In genomic region chr2:157814116-157814964, GRCm38 (mm10) we compare ENCODE assay signal across 14 mouse cellular contexts.
DNase-seq lines count a peak whose midpoint lies in the region; ATAC-seq and TF ChIP-seq lines count a peak whose summit lies in the region.
"Had no signal": no experiment of that assay in that cellular context is flagged by ENCODE, and none has a peak within 500 bp of the region (broad histone marks: within the 10 kb centered on the region; RNA-seq: fewer than 3 reads in every experiment).

No protein-coding gene starts in this region.

- H3K36me3 ChIP-seq in embryonic facial prominence, embryonic 14.5 days (ENCODE audit: control insufficient read depth, insufficient read depth, low read length): peaks cover 24% of the 10 kb centered on the region
- H3K36me3 ChIP-seq in embryonic facial prominence, embryonic 10.5 days (replicated peaks): peaks cover 62% of the 10 kb centered on the region
- peaks cover 44% of the 10 kb centered on the region for H3K36me3 ChIP-seq in hindbrain, embryonic 13.5 days
- H3K36me3 ChIP-seq in hindbrain, embryonic 11.5 days (ENCODE audit: control insufficient read depth, insufficient read depth, low read length): no peaks in the 10 kb centered on the region; the same call in 1 of the 2 replicates
- peaks cover 6% of the 10 kb centered on the region; the same call in 1 of the 2 replicates for H3K36me3 ChIP-seq in midbrain, embryonic 16.5 days (ENCODE audit: control insufficient read depth, insufficient read depth, low read length)

- no peak overlapping the region for H3K4me3 ChIP-seq in embryonic facial prominence, embryonic 14.5 days (ENCODE audit: low read depth, low read length)
- H3K4me3 ChIP-seq in embryonic facial prominence, embryonic 10.5 days: no peak overlapping the region
- no peak overlapping the region for H3K4me3 ChIP-seq in hindbrain, embryonic 13.5 days
- H3K4me3 ChIP-seq in hindbrain, embryonic 11.5 days (ENCODE audit: low read depth, low read length): no peak overlapping the region
- no peak overlapping the region for H3K4me3 ChIP-seq in midbrain, embryonic 16.5 days (ENCODE audit: low read depth, low read length)
- H3K4me3 ChIP-seq in lung, adult 2 months (replicated peaks; ENCODE audit: extremely low read depth, low read depth, low read length): no peak overlapping the region
- H3K4me3 ChIP-seq: embryonic facial prominence, embryonic 12.5 days; forebrain, embryonic 15.5 days had no signal

- H3K27ac ChIP-seq in embryonic facial prominence, embryonic 14.5 days (replicated peaks; ENCODE audit: low read depth, low read length): no peak overlapping the region
- H3K27ac ChIP-seq in embryonic facial prominence, embryonic 10.5 days (replicated peaks): no peak overlapping the region
- H3K27ac ChIP-seq in hindbrain, embryonic 13.5 days: peak overlapping the region; percentile 42; the same call in 1 of the 2 replicates
- no peak overlapping the region for H3K27ac ChIP-seq in hindbrain, embryonic 11.5 days (ENCODE audit: low read depth, low read length)
- peak overlapping the region; percentile 48; the same call in 1 of the 2 replicates for H3K27ac ChIP-seq in midbrain, embryonic 16.5 days (ENCODE audit: low read length)
- H3K27ac ChIP-seq: embryonic facial prominence, embryonic 12.5 days; forebrain, embryonic 15.5 days had no signal

- 72% methylated on average over 11 of the region's 11 CpGs for WGBS in embryonic facial prominence, embryonic 14.5 days
- 82% methylated on average over 11 of the region's 11 CpGs for WGBS in embryonic facial prominence, embryonic 10.5 days
- 74% methylated on average over 11 of the region's 11 CpGs for WGBS in hindbrain, embryonic 13.5 days
- 83% methylated on average over 11 of the region's 11 CpGs for WGBS in hindbrain, embryonic 11.5 days
- WGBS in midbrain, embryonic 16.5 days: 69% methylated on average over 11 of the region's 11 CpGs
- 65% methylated on average over 11 of the region's 11 CpGs for WGBS in lung, adult 2 months

- no peaks in the 10 kb centered on the region for H3K9me3 ChIP-seq in embryonic facial prominence, embryonic 14.5 days (ENCODE audit: control insufficient read depth, low read length)
- no peaks in the 10 kb centered on the region for H3K9me3 ChIP-seq in embryonic facial prominence, embryonic 10.5 days
- H3K9me3 ChIP-seq in hindbrain, embryonic 13.5 days: no peaks in the 10 kb centered on the region
- H3K9me3 ChIP-seq in hindbrain, embryonic 11.5 days (ENCODE audit: control insufficient read depth, low read length): no peaks in the 10 kb centered on the region
- H3K9me3 ChIP-seq in midbrain, embryonic 16.5 days (replicated peaks; ENCODE audit: control insufficient read depth, low read length, poor library complexity, severe bottlenecking): no peaks in the 10 kb centered on the region
- H3K9me3 ChIP-seq: embryonic facial prominence, embryonic 12.5 days; forebrain, embryonic 15.5 days had no signal

- H3K4me2 ChIP-seq in embryonic facial prominence, embryonic 14.5 days (ENCODE audit: low read depth, low read length): no peak overlapping the region
- H3K4me2 ChIP-seq in hindbrain, embryonic 13.5 days: no peak overlapping the region
- H3K4me2 ChIP-seq in hindbrain, embryonic 11.5 days (replicated peaks; ENCODE audit: low read depth, low read length): no peak overlapping the region
- no peak overlapping the region for H3K4me2 ChIP-seq in midbrain, embryonic 16.5 days (ENCODE audit: low read length)
- H3K4me2 ChIP-seq: embryonic facial prominence, embryonic 12.5 days; forebrain, embryonic 15.5 days had no signal

- no peak for TF ChIP-seq CTCF in lung, adult 2 months (IDR thresholded peaks at IDR 0.05; ENCODE audit: insufficient read depth, low read length)

- H3K4me1 ChIP-seq in embryonic facial prominence, embryonic 14.5 days (ENCODE audit: control insufficient read depth, insufficient read depth, low read length): no peaks in the 10 kb centered on the region
- no peaks in the 10 kb centered on the region for H3K4me1 ChIP-seq in embryonic facial prominence, embryonic 10.5 days
- peaks cover 32% of the 10 kb centered on the region for H3K4me1 ChIP-seq in hindbrain, embryonic 13.5 days (replicated peaks)
- no peaks in the 10 kb centered on the region for H3K4me1 ChIP-seq in hindbrain, embryonic 11.5 days (replicated peaks; ENCODE audit: control insufficient read depth, insufficient read depth, low read length)
- peaks cover 17% of the 10 kb centered on the region; the same call in 1 of the 2 replicates for H3K4me1 ChIP-seq in midbrain, embryonic 16.5 days (ENCODE audit: control insufficient read depth, insufficient read depth, low read length)
- no peaks in the 10 kb centered on the region for H3K4me1 ChIP-seq in lung, adult 2 months (ENCODE audit: control insufficient read depth, insufficient read depth, low read length)
- H3K4me1 ChIP-seq: embryonic facial prominence, embryonic 12.5 days had no signal

- peak; percentile 38 for DNase-seq in embryonic facial prominence, embryonic 14.5 days (ENCODE audit: low spot score)
- no peak for DNase-seq in embryonic facial prominence, embryonic 10.5 days (ENCODE audit: low spot score)
- no peak for DNase-seq in hindbrain, embryonic 11.5 days (ENCODE audit: low spot score)
- peak; percentile 30 for DNase-seq in retina, postnatal 1 day
- no peak for DNase-seq in retina, embryonic 14.5 days (ENCODE audit: low spot score)
- DNase-seq in lung, adult 2 months: no peak
- DNase-seq: kidney, postnatal 36 days; liver, postnatal 0 days; lung, postnatal 4 days had no signal

- no peak for TF ChIP-seq POLR2A in lung, adult 2 months (IDR thresholded peaks at IDR 0.05; ENCODE audit: borderline replicate concordance, extremely low read depth, low read depth, low read length)

- no peaks in the 10 kb centered on the region for H3K27me3 ChIP-seq in embryonic facial prominence, embryonic 14.5 days (replicated peaks; ENCODE audit: control insufficient read depth, insufficient read depth, low read length)
- no peaks in the 10 kb centered on the region for H3K27me3 ChIP-seq in embryonic facial prominence, embryonic 10.5 days (replicated peaks; ENCODE audit: low read depth, poor library complexity, severe bottlenecking)
- H3K27me3 ChIP-seq in hindbrain, embryonic 13.5 days: no peaks in the 10 kb centered on the region
- no peaks in the 10 kb centered on the region for H3K27me3 ChIP-seq in hindbrain, embryonic 11.5 days (ENCODE audit: control insufficient read depth, insufficient read depth, low read length)
- no peaks in the 10 kb centered on the region for H3K27me3 ChIP-seq in midbrain, embryonic 16.5 days (ENCODE audit: control insufficient read depth, insufficient read depth, low read depth, low read length)
- H3K27me3 ChIP-seq: embryonic facial prominence, embryonic 12.5 days; forebrain, embryonic 15.5 days had no signal

- no peak for ATAC-seq in embryonic facial prominence, embryonic 14.5 days (ENCODE audit: low read depth)
- no peak for ATAC-seq in hindbrain, embryonic 13.5 days (ENCODE audit: low FRiP score)
- no peak for ATAC-seq in hindbrain, embryonic 11.5 days (ENCODE audit: low FRiP score)
- no peak for ATAC-seq in midbrain, embryonic 16.5 days
- ATAC-seq: forebrain, embryonic 15.5 days; intestine, embryonic 16.5 days; liver, postnatal 0 days had no signal

- H3K9ac ChIP-seq in embryonic facial prominence, embryonic 14.5 days (ENCODE audit: low read depth, low read length): no peak overlapping the region
- no peak overlapping the region for H3K9ac ChIP-seq in hindbrain, embryonic 13.5 days
- H3K9ac ChIP-seq in hindbrain, embryonic 11.5 days (ENCODE audit: low read depth, low read length): no peak overlapping the region
- H3K9ac ChIP-seq in midbrain, embryonic 16.5 days (ENCODE audit: low read depth, low read length): no peak overlapping the region
- H3K9ac ChIP-seq: embryonic facial prominence, embryonic 12.5 days; forebrain, embryonic 15.5 days; liver, postnatal 0 days had no signal

Comparison
In these comparisons a context has a peak if more than half of its experiments do, and no peak if none do; other contexts are left out.
1. DNase-seq: peak in embryonic facial prominence, embryonic 14.5 days (single experiment) and retina, postnatal 1 day (single experiment); none in embryonic facial prominence, embryonic 10.5 days (single experiment), hindbrain, embryonic 11.5 days (single experiment), retina, embryonic 14.5 days (single experiment) and lung, adult 2 months (single experiment).
2. H3K27ac ChIP-seq: peak in hindbrain, embryonic 13.5 days (single experiment) and midbrain, embryonic 16.5 days (single experiment); none in embryonic facial prominence, embryonic 14.5 days (single experiment), embryonic facial prominence, embryonic 10.5 days (single experiment) and hindbrain, embryonic 11.5 days (single experiment).